Mouse (Mus musculus) spleen, postnatal 10 days (tissue): ENCODE data around the gene Gata3.

Experiments
- DNase-seq, 2 experiments: peaks; one replicate each; pipeline ENCODE4 v3.0.0; 2021 to 2022; ENCODE audit warnings: low spot score in 2 of 2

Gene Gata3

GRCm38 (mm10) chr2:9872682-9873081, 17.2 kb downstream of the Gata3 start:
- DNase-seq = no peak

- no peak for DNase-seq
Measured at GRCm38 (mm10) chr2:9871798-9872197, 18.0 kb downstream of the Gata3 start.

GRCm38 (mm10) chr2:9871141-9871716, 18.6 kb downstream of the Gata3 start:
- DNase-seq = no peak

- no peak for DNase-seq
Measured at GRCm38 (mm10) chr2:9867092-9867825, 22.6 kb downstream of the Gata3 start.

GRCm38 (mm10) chr2:9860698-9861097, 29.1 kb downstream of the Gata3 start:
- no peak for DNase-seq

- DNase-seq = no peak
Measured at GRCm38 (mm10) chr2:9855861-9856260, 34.0 kb downstream of the Gata3 start.

- no peak for DNase-seq
Measured at GRCm38 (mm10) chr2:9852851-9853576, 36.8 kb downstream of the Gata3 start.

GRCm38 (mm10) chr2:9835195-9835594, 54.6 kb downstream of the Gata3 start:
- DNase-seq = no peak

GRCm38 (mm10) chr2:9833712-9834111, 56.1 kb downstream of the Gata3 start:
- no peak for DNase-seq

- no peak for DNase-seq
Measured at GRCm38 (mm10) chr2:9827624-9828023, 62.2 kb downstream of the Gata3 start.

GRCm38 (mm10) chr2:9820611-9821010, 69.2 kb downstream of the Gata3 start:
- no peak for DNase-seq

- DNase-seq = no peak
Measured at GRCm38 (mm10) chr2:9818177-9818785, 71.6 kb downstream of the Gata3 start.
